Mouse (Mus musculus) myocyte (in vitro differentiated cells): Measurements from ENCODE around the gene Pck1.

Experiments
- CEBPB ChIP-seq: IDR thresholded peaks from 2 replicates; pipeline ENCODE4 v1.6.1; 2011; ENCODE audit warnings: mild to moderate bottlenecking, moderate library complexity; ENCODE audit not compliant: poor library complexity, insufficient read depth, severe bottlenecking
- E2F4 ChIP-seq: IDR thresholded peaks from one replicate; pipeline ENCODE4 v1.6.1; 2011; ENCODE audit warnings: mild to moderate bottlenecking, control low read depth, moderate library complexity; ENCODE audit not compliant: insufficient read depth
- MAX ChIP-seq: IDR thresholded peaks from one replicate; pipeline ENCODE4 v1.6.1; 2011; ENCODE audit warnings: low read depth, mild to moderate bottlenecking, control low read depth
- MYOD1 ChIP-seq, 3 experiments: IDR thresholded peaks; one replicate each; pipeline ENCODE4 v1.6.1; 2011; ENCODE audit warnings: control low read depth in 2 of 3, low read depth in 2 of 3, mild to moderate bottlenecking in 2 of 3, moderate library complexity in 1 of 3; ENCODE audit not compliant: insufficient read length in 2 of 3, control insufficient read depth in 1 of 3
- POLR2A ChIP-seq: IDR thresholded peaks from one replicate; pipeline ENCODE4 v1.6.1; 2011; ENCODE audit warnings: low read depth, mild to moderate bottlenecking, control low read depth, moderate library complexity; ENCODE audit not compliant: insufficient read length
- REST ChIP-seq: IDR thresholded peaks from one replicate; pipeline ENCODE4 v1.6.1; 2011; ENCODE audit warnings: mild to moderate bottlenecking, control low read depth, moderate library complexity; ENCODE audit not compliant: insufficient read depth, insufficient read length
- TCF12 ChIP-seq: IDR thresholded peaks from one replicate; pipeline ENCODE4 v1.6.1; 2011; ENCODE audit warnings: mild to moderate bottlenecking, control low read depth; ENCODE audit not compliant: poor library complexity, insufficient read depth, severe bottlenecking
- USF1 ChIP-seq: IDR thresholded peaks from one replicate; pipeline ENCODE4 v1.6.1; 2011; ENCODE audit warnings: low read depth, mild to moderate bottlenecking, control low read depth, moderate library complexity

- TF ChIP-seq MAX (no peak), MYOD1 (IDR thresholded peaks at IDR 0.05; ENCODE audit: control insufficient read depth in 1 of 3, insufficient read length in 2 of 3, low read depth in 2 of 3) (no peak), TCF12 (no peak), USF1 (no peak), E2F4 (no peak), POLR2A (no peak), CEBPB (no peak), REST (no peak)
Observed at GRCm38 (mm10) chr2:173106889-173107785, 45.7 kb upstream of the Pck1 start.
